22 mouse cellular contexts compared by ENCODE assay signal in genomic region chr7:145071533-145071932, GRCm38 (mm10).
"Had no signal": no experiment of that assay in that cellular context is flagged by ENCODE, and none has a peak within 500 bp of the region (broad histone marks: within the 10 kb centered on the region; RNA-seq: fewer than 3 reads in every experiment).

No protein-coding gene starts in this region.

- H3K4me2 ChIP-seq: kidney, embryonic 15.5 days; limb, embryonic 12.5 days; limb, embryonic 15.5 days; liver, embryonic 13.5 days; lung, embryonic 14.5 days; midbrain, embryonic 12.5 days; midbrain, embryonic 15.5 days; neural tube, embryonic 12.5 days; neural tube, embryonic 15.5 days had no signal

- H3K4me3 ChIP-seq: kidney, embryonic 15.5 days; left cerebral cortex, adult 2 months; limb, embryonic 12.5 days; limb, embryonic 15.5 days; liver, embryonic 13.5 days; midbrain, embryonic 12.5 days; midbrain, embryonic 15.5 days; neural tube, embryonic 12.5 days; neural tube, embryonic 15.5 days had no signal

- H3K9me3 ChIP-seq: kidney, embryonic 15.5 days; limb, embryonic 12.5 days; limb, embryonic 15.5 days; liver, embryonic 13.5 days; midbrain, embryonic 12.5 days; midbrain, embryonic 15.5 days; neural tube, embryonic 12.5 days; neural tube, embryonic 15.5 days had no signal

- H3K27me3 ChIP-seq: kidney, embryonic 15.5 days; limb, embryonic 12.5 days; limb, embryonic 15.5 days; liver, embryonic 13.5 days; midbrain, embryonic 12.5 days; midbrain, embryonic 15.5 days; neural tube, embryonic 12.5 days; neural tube, embryonic 15.5 days had no signal

- DNase-seq: kidney, adult 2 months; kidney, postnatal 10 days; kidney, postnatal 36 days; layer of hippocampus, postnatal 36 days; left cerebral cortex, postnatal 4 days; liver, embryonic 13.5 days; lung, embryonic 14.5 days; right cerebral cortex, adult 18-20 months; right cerebral cortex, postnatal 14 days; right cerebral cortex, postnatal 4 days; thymus, adult 18-20 months; thymus, postnatal 14 days; thymus, postnatal 4 days had no signal

- H3K4me1 ChIP-seq: kidney, embryonic 15.5 days; limb, embryonic 12.5 days; limb, embryonic 15.5 days; liver, embryonic 13.5 days; midbrain, embryonic 12.5 days; midbrain, embryonic 15.5 days; neural tube, embryonic 12.5 days; neural tube, embryonic 15.5 days had no signal

- ATAC-seq: midbrain, embryonic 15.5 days had no signal

- H3K9ac ChIP-seq: kidney, embryonic 15.5 days; limb, embryonic 12.5 days; limb, embryonic 15.5 days; liver, embryonic 13.5 days; lung, embryonic 14.5 days; midbrain, embryonic 12.5 days; midbrain, embryonic 15.5 days; neural tube, embryonic 12.5 days; neural tube, embryonic 15.5 days had no signal

- H3K36me3 ChIP-seq: kidney, embryonic 15.5 days; limb, embryonic 12.5 days; limb, embryonic 15.5 days; liver, embryonic 13.5 days; midbrain, embryonic 12.5 days; midbrain, embryonic 15.5 days; neural tube, embryonic 12.5 days; neural tube, embryonic 15.5 days had no signal

- H3K27ac ChIP-seq: kidney, embryonic 15.5 days; left cerebral cortex, adult 2 months; limb, embryonic 12.5 days; limb, embryonic 15.5 days; liver, embryonic 13.5 days; macrophage; midbrain, embryonic 12.5 days; midbrain, embryonic 15.5 days; neural tube, embryonic 12.5 days; neural tube, embryonic 15.5 days had no signal
